In genomic region chr19:32755104-32755791, GRCm38 (mm10) we compare ENCODE assay signal across 8 mouse cellular contexts. TPM values are rescaled to one million over a fixed set of nuclear protein-coding genes. Genes with fewer than 3 reads are reported as not detected.
A peak's percentile ranks its signal among the peaks of the same experiment; 100 is the strongest.
DNase-seq lines count a peak whose midpoint lies in the region; ATAC-seq and TF ChIP-seq lines count a peak whose summit lies in the region.

No protein-coding gene starts in this region.

- peak; percentile 28 for DNase-seq in lung, embryonic 14.5 days
- no peak for DNase-seq in lung, postnatal 36 days
- DNase-seq in cerebellum, adult 9-11 months = peak; percentile 51
- DNase-seq in frontal cortex, adult 2 months (ENCODE audit: extremely low spot score in 1 of 2, low spot score in 1 of 2) = no peak
- no peak for DNase-seq in T-cell, adult 2 months (ENCODE audit: low spot score)
- DNase-seq in frontal cortex, postnatal 25 days (ENCODE audit: low spot score in 2 of 2) = no peak

- no peaks in the 10 kb centered on the region for H3K4me1 ChIP-seq in lung, embryonic 14.5 days (ENCODE audit: insufficient read depth)
- H3K4me1 ChIP-seq in hindbrain, embryonic 12.5 days = peaks cover 18% of the 10 kb centered on the region
- H3K4me1 ChIP-seq in midbrain, embryonic 13.5 days (replicated peaks) = peaks cover 27% of the 10 kb centered on the region

- no peaks in the 10 kb centered on the region for H3K36me3 ChIP-seq in lung, embryonic 14.5 days (ENCODE audit: insufficient read depth)
- no peaks in the 10 kb centered on the region for H3K36me3 ChIP-seq in hindbrain, embryonic 12.5 days
- H3K36me3 ChIP-seq in midbrain, embryonic 13.5 days = no peaks in the 10 kb centered on the region

- no peaks in the 10 kb centered on the region for H3K9me3 ChIP-seq in lung, embryonic 14.5 days (ENCODE audit: low read depth, low read length)
- no peaks in the 10 kb centered on the region for H3K9me3 ChIP-seq in hindbrain, embryonic 12.5 days (replicated peaks)
- H3K9me3 ChIP-seq in midbrain, embryonic 13.5 days = no peaks in the 10 kb centered on the region

- peak overlapping the region; percentile 93 for H3K4me2 ChIP-seq in lung, embryonic 14.5 days
- peak overlapping the region; percentile 90 for H3K4me2 ChIP-seq in hindbrain, embryonic 12.5 days (replicated peaks)
- peak overlapping the region; percentile 92 for H3K4me2 ChIP-seq in midbrain, embryonic 13.5 days (replicated peaks)

- H3K27ac ChIP-seq in lung, embryonic 14.5 days (ENCODE audit: low read depth) = peak overlapping the region; percentile 94; the same call in 1 of the 2 replicates
- H3K27ac ChIP-seq in hindbrain, embryonic 12.5 days = peak overlapping the region; percentile 99; the same call in 1 of the 2 replicates
- peak overlapping the region; percentile 95 for H3K27ac ChIP-seq in midbrain, embryonic 13.5 days

- H3K4me3 ChIP-seq in lung, embryonic 14.5 days (ENCODE audit: low read depth, low read length) = peak overlapping the region; percentile 99
- peak overlapping the region; percentile 96 for H3K4me3 ChIP-seq in hindbrain, embryonic 12.5 days
- H3K4me3 ChIP-seq in midbrain, embryonic 13.5 days (replicated peaks) = peak overlapping the region; percentile 98

- no peak for ATAC-seq in lung, embryonic 14.5 days (ENCODE audit: insufficient read depth)
- ATAC-seq in hindbrain, embryonic 12.5 days (ENCODE audit: low FRiP score) = no peak
- ATAC-seq in midbrain, embryonic 13.5 days = no peak

- peak overlapping the region; percentile 79 for H3K9ac ChIP-seq in lung, embryonic 14.5 days
- peak overlapping the region; percentile 80 for H3K9ac ChIP-seq in hindbrain, embryonic 12.5 days
- H3K9ac ChIP-seq in midbrain, embryonic 13.5 days (replicated peaks) = peak overlapping the region; percentile 70

- WGBS in lung, embryonic 14.5 days = 6% methylated on average over 12 of the region's 12 CpGs
- 3% methylated on average over 12 of the region's 12 CpGs for WGBS in hindbrain, embryonic 12.5 days
- WGBS in midbrain, embryonic 13.5 days = 4% methylated on average over 12 of the region's 12 CpGs

- no peak for TF ChIP-seq CTCF in lung, embryonic 14.5 days (IDR thresholded peaks at IDR 0.05; ENCODE audit: low read depth)

- no peaks in the 10 kb centered on the region for H3K27me3 ChIP-seq in lung, embryonic 14.5 days (ENCODE audit: insufficient read depth, low read length)
- H3K27me3 ChIP-seq in hindbrain, embryonic 12.5 days = peaks cover 6% of the 10 kb centered on the region
- H3K27me3 ChIP-seq in midbrain, embryonic 13.5 days = peaks cover 7% of the 10 kb centered on the region

RNA-seq across cellular contexts. Expression of gene Pten, which starts 2.0 kb away (rescaled TPM):
- 14.9 and 15.4 TPM in 2 replicates for polyA plus RNA-seq in lung, embryonic 14.5 days (2014; fragmentation: Nextera tagmentation; extraction: Ambion mirVana)
- 14.1 and 15.7 TPM in 2 replicates for polyA plus RNA-seq in hindbrain, embryonic 12.5 days (2016; fragmentation: Nextera tagmentation; extraction: Ambion mirVana)
- polyA plus RNA-seq in midbrain, embryonic 13.5 days (2015; fragmentation: Nextera tagmentation; extraction: Ambion mirVana) = 11.1 and 11.7 TPM in 2 replicates
- 64.6 and 66.3 TPM in 2 replicates for polyA plus RNA-seq in frontal cortex, adult 2 months (2012; rRNA removed)

RNA-seq across cellular contexts. Expression of gene Atad1, which starts 15.7 kb away (rescaled TPM):
- polyA plus RNA-seq in lung, embryonic 14.5 days (2014; fragmentation: Nextera tagmentation; extraction: Ambion mirVana) = 66.9 and 67.6 TPM in 2 replicates
- polyA plus RNA-seq in hindbrain, embryonic 12.5 days (2016; fragmentation: Nextera tagmentation; extraction: Ambion mirVana) = 98.6 and 102 TPM in 2 replicates
- polyA plus RNA-seq in midbrain, embryonic 13.5 days (2015; fragmentation: Nextera tagmentation; extraction: Ambion mirVana) = 115 and 133 TPM in 2 replicates
- polyA plus RNA-seq in frontal cortex, adult 2 months (2012; rRNA removed) = 66.8 and 70.7 TPM in 2 replicates

Comparison
In these comparisons a context has a peak if more than half of its experiments do, and no peak if none do; other contexts are left out.
1. DNase-seq: peak in lung, embryonic 14.5 days (single experiment) and cerebellum, adult 9-11 months (single experiment); none in lung, postnatal 36 days (single experiment), frontal cortex, adult 2 months (0 of 2), T-cell, adult 2 months (single experiment) and frontal cortex, postnatal 25 days (0 of 2).
2. Peak in every context shown above with its lines, with median percentiles within 50 percentile points of each other: H3K27ac ChIP-seq, H3K4me2 ChIP-seq, H3K4me3 ChIP-seq and H3K9ac ChIP-seq.